Mouse (Mus musculus) intestine, embryonic 16.5 days (tissue): ENCODE data around the gene Shisa9. TPM values are rescaled to one million over a fixed set of nuclear protein-coding genes. Genes with fewer than 3 reads are reported as not detected.

Experiments used
- ATAC-seq: fragments of 200-750 bp; cut with Nextera tagmentation; 2 replicates; pipeline ENCODE4 v1.8.0; 2017; ENCODE audit warnings: moderate TSS enrichment, moderate library complexity
- H3K27ac ChIP-seq: fragments of 300-500 bp; sonication (generic); 2 replicates; pipeline ENCODE4 v1.5.1; 2014; ENCODE audit warnings: mild to moderate bottlenecking, low read length
- H3K27me3 ChIP-seq: fragments of 300-500 bp; sonication (generic); replicated peaks from 2 replicates; pipeline ENCODE4 v1.6.1; 2014; ENCODE audit warnings: low read length, control low read depth, mixed read lengths; ENCODE audit not compliant: control insufficient read depth, insufficient read depth
- H3K36me3 ChIP-seq: fragments of 300-500 bp; sonication (generic); 2 replicates; pipeline ENCODE4 v1.6.1; 2014; ENCODE audit warnings: low read length, control low read depth; ENCODE audit not compliant: control insufficient read depth, insufficient read depth
- H3K4me1 ChIP-seq: fragments of 300-500 bp; sonication (generic); 2 replicates; pipeline ENCODE4 v1.6.1; 2014; ENCODE audit warnings: low read length, control low read depth, mixed read lengths; ENCODE audit not compliant: control insufficient read depth, insufficient read depth
- H3K4me2 ChIP-seq: fragments of 300-500 bp; sonication (generic); 2 replicates; pipeline ENCODE4 v1.6.1; 2014; ENCODE audit warnings: low read depth, low read length, control low read depth
- H3K4me3 ChIP-seq: fragments of 300-500 bp; sonication (generic); 2 replicates; pipeline ENCODE4 v1.5.1; 2014; ENCODE audit warnings: mild to moderate bottlenecking, low read length
- H3K9ac ChIP-seq: fragments of 300-500 bp; sonication (generic); 2 replicates; pipeline ENCODE4 v1.6.1; 2014; ENCODE audit warnings: low read depth, low read length
- H3K9me3 ChIP-seq: fragments of 300-500 bp; sonication (generic); 2 replicates; pipeline ENCODE4 v1.6.1; 2016; ENCODE audit warnings: low read length, control low read depth; ENCODE audit not compliant: control insufficient read depth
- WGBS: fragments of 180-500 bp; shearing (Covaris S2); extraction: QIAGEN DNeasy Blood & Tissue Kit; methylation state at CpG from one replicate; pipeline ENCODE4 v1.1.7; 2014; 5-methylcytosine and 5-hydroxymethylcytosine counted together
- polyA plus RNA-seq: library from polyadenylated mRNA; unstranded; fragments of >200 nt; fragmentation: Nextera tagmentation; extraction: Ambion mirVana; gene quantifications from 2 replicates; pipeline ENCODE4 v1.2.1, GENCODE M21; 2015

The Shisa9 gene
- polyA plus RNA-seq, 1 experiment from 2014 or later: 0.62 TPM

DNA sequence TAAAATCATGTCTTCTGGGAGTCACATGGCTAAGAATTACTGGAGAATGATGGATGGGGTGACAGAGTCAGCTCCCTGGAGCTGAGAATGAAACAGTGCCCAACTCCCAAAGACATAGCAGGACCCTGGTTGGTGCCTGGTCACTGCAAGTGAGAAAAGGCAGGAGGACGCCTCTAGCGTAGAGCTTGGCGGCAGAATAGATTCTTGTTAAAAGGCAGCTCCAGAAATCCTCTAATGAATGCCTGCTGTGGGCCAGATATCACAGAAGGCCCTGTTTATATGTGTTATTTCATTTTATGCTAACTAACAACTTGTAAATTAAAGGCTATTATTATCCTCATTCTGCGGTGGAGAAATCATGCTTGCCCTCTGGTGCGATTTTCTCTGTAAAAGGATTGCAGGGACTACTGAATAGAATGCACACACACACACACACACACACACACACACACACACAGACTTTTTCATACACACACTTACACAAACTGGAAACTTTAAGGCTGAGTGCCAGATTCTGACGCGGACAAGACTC, 110.9 kb downstream of the Shisa9 start:
- no peak for ATAC-seq
- Histone ChIP-seq H3K27ac (no peak overlapping the region), H3K36me3 (no peaks in the 10 kb centered on the region), H3K9me3 (no peaks in the 10 kb centered on the region), H3K9ac (no peak overlapping the region), H3K4me3 (no peak overlapping the region), H3K4me1 (no peaks in the 10 kb centered on the region), H3K4me2 (no peak overlapping the region), H3K27me3 (no peaks in the 10 kb centered on the region)
- 74% methylated on average over 7 of the region's 7 CpGs for WGBS

DNA sequence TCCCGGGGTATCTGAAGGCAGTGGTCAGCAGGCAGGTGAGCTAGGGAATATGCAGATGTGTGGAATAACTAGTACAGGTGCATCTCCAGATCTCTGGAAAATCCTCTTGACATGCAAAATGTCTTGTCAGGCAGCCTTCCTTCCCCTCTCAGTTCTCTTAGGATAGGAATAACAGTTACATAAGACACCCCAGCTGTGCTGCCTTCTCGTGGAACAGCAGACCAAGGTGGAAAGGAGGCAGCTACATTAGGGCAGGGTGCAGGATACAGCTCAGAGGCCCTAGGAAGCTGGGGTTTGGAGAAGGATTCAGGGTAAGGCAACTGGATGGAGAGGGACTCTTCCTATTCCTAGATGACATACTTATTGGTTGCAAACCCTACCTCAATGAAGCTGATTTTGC, 111.5 kb downstream of the Shisa9 start:
- H3K9me3 ChIP-seq: no peaks in the 10 kb centered on the region
- no peaks in the 10 kb centered on the region for H3K27me3 ChIP-seq
- H3K4me2 ChIP-seq: no peak overlapping the region
- H3K27ac ChIP-seq: no peak overlapping the region
- H3K4me3 ChIP-seq: no peak overlapping the region
- no peak for ATAC-seq
- no peak overlapping the region for H3K9ac ChIP-seq
- H3K36me3 ChIP-seq: no peaks in the 10 kb centered on the region
- H3K4me1 ChIP-seq: no peaks in the 10 kb centered on the region
- 58% methylated on average over 2 of the region's 2 CpGs for WGBS

DNA sequence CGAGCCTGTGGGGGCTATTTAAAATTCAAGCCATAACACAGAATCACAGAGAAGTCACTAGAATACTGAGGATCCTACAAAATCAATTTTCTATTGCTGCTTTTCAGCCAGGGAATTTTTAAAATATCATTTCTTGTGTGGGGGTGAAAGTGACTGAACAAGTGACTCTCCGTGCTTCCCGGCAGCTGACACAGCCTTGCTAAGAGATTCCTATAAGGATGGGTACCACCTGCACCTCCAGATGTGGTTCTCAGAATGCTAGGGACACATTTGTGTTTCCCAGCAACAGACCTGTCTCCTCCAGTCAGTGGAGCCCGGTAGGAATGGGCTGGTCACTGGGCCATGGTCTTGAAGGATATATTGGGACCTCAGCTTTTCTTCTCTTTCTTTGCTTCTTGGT, 124.5 kb downstream of the Shisa9 start:
- ATAC-seq: no peak
- no peaks in the 10 kb centered on the region for H3K27me3 ChIP-seq
- H3K36me3 ChIP-seq: no peaks in the 10 kb centered on the region
- no peak overlapping the region for H3K27ac ChIP-seq
- 81% methylated on average over 4 of the region's 4 CpGs for WGBS
- H3K9me3 ChIP-seq: no peaks in the 10 kb centered on the region
- no peak overlapping the region for H3K9ac ChIP-seq
- no peak overlapping the region for H3K4me2 ChIP-seq
- no peaks in the 10 kb centered on the region for H3K4me1 ChIP-seq
- H3K4me3 ChIP-seq: no peak overlapping the region

- Histone ChIP-seq H3K27me3 (no peaks in the 10 kb centered on the region), H3K4me1 (no peaks in the 10 kb centered on the region), H3K9ac (no peak overlapping the region), H3K4me3 (no peak overlapping the region), H3K36me3 (no peaks in the 10 kb centered on the region), H3K27ac (no peak overlapping the region), H3K4me2 (no peak overlapping the region), H3K9me3 (no peaks in the 10 kb centered on the region)
- no peak for ATAC-seq
- WGBS: 75% methylated on average over 5 of the region's 5 CpGs
These were observed 127.0 kb downstream of the Shisa9 start for GRCm38 (mm10) chr16:12110851-12111437.

GRCm38 (mm10) chr16:12114396-12114795, 130.5 kb downstream of the Shisa9 start:
- Histone ChIP-seq H3K27me3 (no peaks in the 10 kb centered on the region), H3K9me3 (no peaks in the 10 kb centered on the region), H3K4me2 (no peak overlapping the region), H3K36me3 (no peaks in the 10 kb centered on the region), H3K9ac (no peak overlapping the region), H3K4me3 (no peak overlapping the region), H3K4me1 (no peaks in the 10 kb centered on the region), H3K27ac (no peak overlapping the region)
- ATAC-seq: no peak
- WGBS: 88% methylated on average over 5 of the region's 5 CpGs

DNA sequence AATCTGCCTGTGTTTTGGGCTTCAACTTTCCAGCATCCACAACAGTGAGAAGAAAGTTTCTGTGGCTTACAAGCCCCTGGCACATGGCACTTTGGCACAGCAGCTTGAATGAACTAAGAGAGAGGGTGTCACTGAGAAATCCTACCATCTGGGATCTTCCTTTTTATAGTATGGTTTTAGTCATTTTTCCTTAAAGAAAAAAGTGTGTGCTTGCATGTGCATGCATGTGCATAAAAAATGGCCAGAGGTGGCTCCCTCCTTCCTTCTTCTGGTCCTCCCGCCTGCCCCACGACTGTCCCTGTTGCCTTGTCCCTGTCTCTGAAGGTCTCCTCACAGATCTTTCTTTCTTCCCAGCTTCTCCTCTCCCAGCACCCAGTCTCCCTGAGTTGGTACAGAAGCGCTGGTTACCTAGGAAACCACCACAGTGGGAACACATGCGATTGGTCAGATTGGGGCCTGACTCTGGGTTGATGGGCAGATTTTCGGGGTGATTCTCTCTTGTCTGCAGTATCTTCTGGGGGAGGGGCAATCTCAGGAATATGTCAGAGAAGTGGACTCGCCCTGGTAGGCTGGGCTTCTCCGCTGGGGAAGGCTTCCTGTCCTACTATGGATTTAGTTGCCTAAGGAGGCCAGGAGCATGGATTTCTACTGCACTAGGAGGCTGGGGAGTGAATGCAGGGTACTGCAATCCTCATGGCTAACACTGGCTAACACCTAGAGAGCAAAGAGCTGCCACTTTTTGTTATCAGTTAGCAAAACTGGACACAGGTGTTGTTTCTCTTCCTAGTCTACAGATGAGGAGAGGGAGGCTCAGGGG, 131.3 kb downstream of the Shisa9 start:
- ATAC-seq: no peak
- 58% methylated on average over 7 of the region's 7 CpGs for WGBS
- Histone ChIP-seq H3K4me1 (no peaks in the 10 kb centered on the region), H3K4me3 (no peak overlapping the region), H3K36me3 (no peaks in the 10 kb centered on the region), H3K9me3 (no peaks in the 10 kb centered on the region), H3K9ac (no peak overlapping the region), H3K4me2 (no peak overlapping the region), H3K27ac (no peak overlapping the region), H3K27me3 (no peaks in the 10 kb centered on the region)

- H3K27ac ChIP-seq: no peak overlapping the region
- 94% methylated on average over 1 of the region's 1 CpGs for WGBS
- no peak overlapping the region for H3K4me3 ChIP-seq
- no peaks in the 10 kb centered on the region for H3K4me1 ChIP-seq
- H3K4me2 ChIP-seq: no peak overlapping the region
- no peaks in the 10 kb centered on the region for H3K27me3 ChIP-seq
- ATAC-seq: no peak
- H3K9ac ChIP-seq: no peak overlapping the region
- H3K36me3 ChIP-seq: no peaks in the 10 kb centered on the region
- H3K9me3 ChIP-seq: no peaks in the 10 kb centered on the region
These were observed 133.0 kb downstream of the Shisa9 start for GRCm38 (mm10) chr16:12116926-12117325.

DNA sequence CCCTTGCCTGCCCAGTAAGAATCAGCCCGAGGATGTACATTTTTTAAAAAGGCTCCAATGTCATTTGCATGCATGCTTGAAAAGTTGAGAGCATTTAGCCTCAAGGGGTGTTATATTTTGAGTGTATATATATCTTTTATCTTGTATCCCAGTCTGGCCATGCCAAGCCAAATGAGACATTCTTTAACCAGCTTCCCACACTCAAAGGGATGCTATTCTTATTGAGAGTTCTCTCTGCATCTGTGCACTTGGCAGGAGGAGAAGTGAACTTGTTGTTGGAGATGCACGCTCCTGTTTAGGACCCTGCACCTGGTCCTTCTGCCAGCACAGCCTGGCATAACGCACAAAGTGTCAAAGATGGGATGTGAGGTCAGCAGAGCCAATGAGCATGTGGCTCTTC, 135.6 kb downstream of the Shisa9 start:
- Histone ChIP-seq H3K4me1 (no peaks in the 10 kb centered on the region), H3K27ac (no peak overlapping the region), H3K4me2 (no peak overlapping the region), H3K4me3 (no peak overlapping the region), H3K27me3 (no peaks in the 10 kb centered on the region), H3K9me3 (no peaks in the 10 kb centered on the region), H3K36me3 (no peaks in the 10 kb centered on the region), H3K9ac (no peak overlapping the region)
- WGBS: 87% methylated on average over 3 of the region's 3 CpGs
- ATAC-seq: no peak

- WGBS: 79% methylated on average over 3 of the region's 3 CpGs
These were observed 145.9 kb downstream of the Shisa9 start for GRCm38 (mm10) chr16:12129782-12130181.

More at GRCm38 (mm10) chr16:12129782-12130181, 145.9 kb downstream of the Shisa9 start:
- Histone ChIP-seq H3K4me1 (no peaks in the 10 kb centered on the region), H3K27me3 (no peaks in the 10 kb centered on the region), H3K9me3 (peaks cover 5% of the 10 kb centered on the region; the same call in 1 of the 2 replicates), H3K27ac (no peak overlapping the region), H3K9ac (no peak overlapping the region), H3K4me3 (no peak overlapping the region), H3K36me3 (no peaks in the 10 kb centered on the region), H3K4me2 (no peak overlapping the region)
- ATAC-seq: no peak
